Mouse (Mus musculus): ENCODE results near the gene Hist1h2bk.

The Hist1h2bk gene

GRCm38 (mm10) chr13:22015479-22016450, 19.9 kb upstream of the Hist1h2bk start:
- DNase-seq, result peak; percentile 30

- DNase-seq, result no peak
Measured at GRCm38 (mm10) chr13:22019934-22020835, 15.5 kb upstream of the Hist1h2bk start.

- no peak for DNase-seq
Measured at GRCm38 (mm10) chr13:22020901-22021339, 14.8 kb upstream of the Hist1h2bk start.

GRCm38 (mm10) chr13:22021581-22021980, 14.1 kb upstream of the Hist1h2bk start:
- DNase-seq, result no peak

GRCm38 (mm10) chr13:22022241-22022640, 13.4 kb upstream of the Hist1h2bk start:
- peak; percentile 57 for DNase-seq

GRCm38 (mm10) chr13:22026058-22027031, 9.3 kb upstream of the Hist1h2bk start:
- peak; percentile 53 for DNase-seq

GRCm38 (mm10) chr13:22028673-22029460, 6.8 kb upstream of the Hist1h2bk start:
- DNase-seq, result peak; percentile 92

- DNase-seq, result peak; percentile 14
Measured at GRCm38 (mm10) chr13:22029928-22030327, 5.7 kb upstream of the Hist1h2bk start.

GRCm38 (mm10) chr13:22030493-22030892, 5.2 kb upstream of the Hist1h2bk start:
- no peak for DNase-seq

- no peak for DNase-seq
Measured at GRCm38 (mm10) chr13:22033741-22034442, 1.8 kb upstream of the Hist1h2bk start.

GRCm38 (mm10) chr13:22034443-22035266, 1.0 kb upstream of the Hist1h2bk start:
- DNase-seq, result no peak

GRCm38 (mm10) chr13:22036149-22036956, 683 bp downstream of the Hist1h2bk start:
- peak; percentile 17 for DNase-seq

GRCm38 (mm10) chr13:22036986-22037385, 1.3 kb downstream of the Hist1h2bk start:
- no peak for DNase-seq

- no peak for DNase-seq
Measured at GRCm38 (mm10) chr13:22037415-22037814, 1.7 kb downstream of the Hist1h2bk start.

GRCm38 (mm10) chr13:22039364-22039763, 3.7 kb downstream of the Hist1h2bk start:
- no peak for DNase-seq

GRCm38 (mm10) chr13:22039951-22040463, 4.3 kb downstream of the Hist1h2bk start:
- no peak for DNase-seq

GRCm38 (mm10) chr13:22040464-22041141, 4.9 kb downstream of the Hist1h2bk start:
- no peak for DNase-seq

GRCm38 (mm10) chr13:22041142-22041536, 5.5 kb downstream of the Hist1h2bk start, which contains the start of gene Hist1h4i:
Hist1h4i (minus strand) TSS chr13:22041362.
- DNase-seq, result peak; percentile 96

Measured in cerebellum, adult 11-12 months (tissue).